Mouse (Mus musculus) kidney, postnatal 0 days (tissue): Measurements from ENCODE around the gene Baz1b. TPM values are rescaled to one million over a fixed set of nuclear protein-coding genes. Genes with fewer than 3 reads are reported as not detected.

ENCODE experiments used
- ATAC-seq: fragments of 200-750 bp; cut with Nextera tagmentation; replicated peaks from 2 replicates; pipeline ENCODE4 v1.8.0; 2017; ENCODE audit warnings: low read depth, moderate number of reproducible peaks, moderate TSS enrichment, moderate library complexity; ENCODE audit not compliant: low FRiP score
- DNase-seq: peaks from one replicate; pipeline ENCODE4 v3.0.0-alpha.2; 2016; ENCODE audit warnings: low spot score
- H3K27ac ChIP-seq: fragments of 300-500 bp; sonication (generic); 2 replicates; pipeline ENCODE4 v1.5.1; 2014; ENCODE audit warnings: mild to moderate bottlenecking
- H3K27me3 ChIP-seq: fragments of 300-500 bp; sonication (generic); 2 replicates; pipeline ENCODE4 v1.6.1; 2014; ENCODE audit warnings: low read length, mixed read lengths; ENCODE audit not compliant: insufficient read depth
- H3K36me3 ChIP-seq: fragments of 300-500 bp; sonication (generic); 2 replicates; pipeline ENCODE4 v1.6.1; 2014; ENCODE audit warnings: low read length, mixed read lengths; ENCODE audit not compliant: insufficient read depth
- H3K4me1 ChIP-seq: fragments of 300-500 bp; sonication (generic); replicated peaks from 2 replicates; pipeline ENCODE4 v1.6.1; 2014; ENCODE audit warnings: antibody characterized with exemption, low read length, mixed read lengths; ENCODE audit not compliant: insufficient read depth
- H3K4me2 ChIP-seq: fragments of 300-500 bp; sonication (generic); 2 replicates; pipeline ENCODE4 v1.6.1; 2014; ENCODE audit warnings: mild to moderate bottlenecking, low read length, moderate library complexity, mixed read lengths
- H3K4me3 ChIP-seq: fragments of 300-500 bp; sonication (generic); replicated peaks from 2 replicates; pipeline ENCODE4 v1.5.1; 2014; ENCODE audit warnings: low read depth, low read length
- H3K9ac ChIP-seq: fragments of 300-500 bp; sonication (generic); 2 replicates; pipeline ENCODE4 v1.6.1; 2014; ENCODE audit warnings: low read depth, low read length
- H3K9me3 ChIP-seq: fragments of 300-500 bp; sonication (generic); replicated peaks from 2 replicates; pipeline ENCODE4 v1.6.1; 2016; ENCODE audit warnings: low read length, inconsistent platforms, mixed read lengths
- CTCF ChIP-seq: IDR thresholded peaks from 2 replicates; pipeline ENCODE4 v1.5.1; 2016; ENCODE audit warnings: antibody characterized with exemption, low read depth, mild to moderate bottlenecking, moderate library complexity
- WGBS: fragments of 180-500 bp; shearing (Covaris S2); extraction: QIAGEN DNeasy Blood & Tissue Kit; methylation state at CpG from one replicate; pipeline ENCODE4 v1.1.7; 2014; 5-methylcytosine and 5-hydroxymethylcytosine counted together
- polyA plus RNA-seq: library from polyadenylated mRNA; unstranded; fragments of >200 nt; fragmentation: Nextera tagmentation; extraction: Ambion mirVana; gene quantifications from 2 replicates; pipeline ENCODE4 v1.2.1, GENCODE M21; 2015

Gene Baz1b
- polyA plus RNA-seq, 1 experiment from 2014 or later, result 22.6 TPM

DNA sequence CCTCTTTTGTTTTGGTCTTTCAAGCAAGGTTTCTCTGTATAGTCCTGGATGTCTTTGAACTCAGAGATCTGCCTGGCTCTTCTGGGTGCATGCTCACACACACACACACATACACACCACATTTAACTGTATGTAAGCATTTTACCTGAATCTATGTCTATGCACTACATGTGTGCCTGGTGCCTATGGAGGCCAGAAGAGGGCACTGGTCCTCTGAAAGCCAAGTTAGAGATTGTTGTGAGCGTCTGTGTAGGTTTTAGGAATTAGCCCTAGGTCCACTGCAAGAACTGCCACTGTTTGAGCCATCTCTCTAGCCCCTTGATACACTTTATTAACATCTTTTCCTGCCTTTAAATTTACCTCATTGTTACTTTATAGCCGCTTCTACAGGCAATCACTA, 51.8 kb downstream of the Baz1b start:
- no peak overlapping the region for H3K4me3 ChIP-seq
- WGBS, result 82% methylated on average over 2 of the region's 2 CpGs
- no peak overlapping the region for H3K4me2 ChIP-seq
- peak; percentile 7 for DNase-seq
- no peak for ATAC-seq
- H3K9ac ChIP-seq, result no peak overlapping the region
- no peaks in the 10 kb centered on the region for H3K9me3 ChIP-seq
- H3K27ac ChIP-seq, result no peak overlapping the region
- TF ChIP-seq CTCF, result peak; percentile 53
- peaks cover 83% of the 10 kb centered on the region for H3K36me3 ChIP-seq
- H3K4me1 ChIP-seq, result no peaks in the 10 kb centered on the region
- no peaks in the 10 kb centered on the region for H3K27me3 ChIP-seq

GRCm38 (mm10) chr5:135241474-135241873, 54.4 kb downstream of the Baz1b start:
- no peak for ATAC-seq
- H3K27ac ChIP-seq, result no peak overlapping the region
- no peak for TF ChIP-seq CTCF
- H3K9me3 ChIP-seq, result no peaks in the 10 kb centered on the region
- no peaks in the 10 kb centered on the region for H3K27me3 ChIP-seq
- 70% methylated on average over 1 of the region's 1 CpGs for WGBS
- no peak overlapping the region for H3K9ac ChIP-seq
- no peak overlapping the region for H3K4me3 ChIP-seq
- no peaks in the 10 kb centered on the region for H3K4me1 ChIP-seq
- no peak for DNase-seq
- H3K36me3 ChIP-seq, result peaks cover 91% of the 10 kb centered on the region
- no peak overlapping the region for H3K4me2 ChIP-seq

GRCm38 (mm10) chr5:135242136-135242535, 55.1 kb downstream of the Baz1b start:
- Histone ChIP-seq H3K4me1 (no peaks in the 10 kb centered on the region), H3K4me2 (no peak overlapping the region), H3K27me3 (no peaks in the 10 kb centered on the region), H3K36me3 (peaks cover 85% of the 10 kb centered on the region), H3K9me3 (no peaks in the 10 kb centered on the region), H3K27ac (no peak overlapping the region), H3K9ac (no peak overlapping the region), H3K4me3 (no peak overlapping the region)
- DNase-seq (no peak), ATAC-seq (no peak)
- TF ChIP-seq CTCF, result no peak
- WGBS, result 78% methylated on average over 12 of the region's 12 CpGs

- Histone ChIP-seq H3K27ac (no peak overlapping the region), H3K27me3 (no peaks in the 10 kb centered on the region), H3K4me2 (no peak overlapping the region), H3K9ac (no peak overlapping the region), H3K36me3 (peaks cover 80% of the 10 kb centered on the region), H3K9me3 (no peaks in the 10 kb centered on the region), H3K4me3 (no peak overlapping the region), H3K4me1 (no peaks in the 10 kb centered on the region)
- TF ChIP-seq CTCF, result no peak
- 95% methylated on average over 3 of the region's 3 CpGs for WGBS
- ATAC-seq (no peak), DNase-seq (no peak)
These were observed 55.5 kb downstream of the Baz1b start for GRCm38 (mm10) chr5:135242608-135243007.

GRCm38 (mm10) chr5:135243166-135243565, 56.1 kb downstream of the Baz1b start:
- ATAC-seq (no peak), DNase-seq (no peak)
- Histone ChIP-seq H3K9ac (no peak overlapping the region), H3K4me1 (no peaks in the 10 kb centered on the region), H3K36me3 (peaks cover 75% of the 10 kb centered on the region), H3K4me2 (no peak overlapping the region), H3K4me3 (no peak overlapping the region), H3K9me3 (no peaks in the 10 kb centered on the region), H3K27me3 (no peaks in the 10 kb centered on the region), H3K27ac (no peak overlapping the region)
- no peak for TF ChIP-seq CTCF
- WGBS, result 93% methylated on average over 1 of the region's 1 CpGs

DNA sequence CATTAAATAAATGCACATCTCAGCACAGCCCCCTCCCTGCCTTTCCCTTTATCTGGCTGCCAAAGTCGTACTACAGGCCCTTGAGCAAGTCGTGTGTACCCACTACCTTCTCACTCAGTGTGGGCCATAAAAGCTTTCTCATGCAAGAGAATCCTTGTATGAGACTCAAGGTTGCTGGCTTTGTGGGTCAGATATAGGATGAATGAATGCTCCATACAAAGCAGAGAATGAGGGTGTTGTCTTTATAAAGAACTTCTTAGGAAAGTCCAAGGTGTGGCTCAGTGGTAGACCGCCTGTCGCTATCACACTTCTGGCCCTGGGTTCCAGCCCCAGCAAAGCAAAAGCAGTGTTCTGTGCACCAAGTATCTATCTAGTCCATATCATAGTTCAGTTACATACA, 59.5 kb downstream of the Baz1b start:
- no peak for TF ChIP-seq CTCF

DNA sequence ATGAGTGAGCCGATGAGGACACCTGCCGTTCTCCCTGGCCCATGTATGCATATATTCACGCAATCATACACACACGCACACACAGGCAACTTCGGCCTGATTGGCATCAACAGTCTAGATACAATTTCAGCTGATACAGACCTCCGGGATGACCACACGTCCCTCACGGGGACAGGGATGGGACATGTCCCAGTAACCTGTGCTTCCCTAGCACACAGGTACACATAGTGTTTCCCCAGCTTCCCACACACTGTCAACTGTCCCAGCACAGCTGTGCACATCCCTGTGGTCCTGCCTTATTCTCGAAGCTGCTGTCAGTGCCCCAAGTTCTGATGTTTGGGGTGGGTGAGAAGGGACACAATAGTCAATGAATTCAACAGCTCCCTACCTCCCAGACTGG, 60.3 kb downstream of the Baz1b start:
- Histone ChIP-seq H3K9me3 (no peaks in the 10 kb centered on the region), H3K36me3 (peaks cover 40% of the 10 kb centered on the region), H3K27me3 (0 out of 2 replicates have a peak, but pooled peaks cover 8% of the 10 kb centered on the region), H3K4me1 (peaks cover 6% of the 10 kb centered on the region; the same call in 1 of the 2 replicates), H3K9ac (no peak overlapping the region), H3K4me3 (no peak overlapping the region), H3K4me2 (no peak overlapping the region), H3K27ac (no peak overlapping the region)
- ATAC-seq (no peak), DNase-seq (no peak)
- no peak for TF ChIP-seq CTCF
- 72% methylated on average over 9 of the region's 9 CpGs for WGBS

More for the DNA sequence above, 59.5 kb downstream of the Baz1b start:
- no peak overlapping the region for H3K9ac ChIP-seq
- peaks cover 46% of the 10 kb centered on the region for H3K36me3 ChIP-seq
- H3K4me1 ChIP-seq, result peaks cover 6% of the 10 kb centered on the region; the same call in 1 of the 2 replicates
- H3K4me3 ChIP-seq, result no peak overlapping the region
- DNase-seq (no peak), ATAC-seq (no peak)
- WGBS, result 65% methylated on average over 4 of the region's 4 CpGs
- H3K27ac ChIP-seq, result no peak overlapping the region
- H3K9me3 ChIP-seq, result no peaks in the 10 kb centered on the region
- no peak overlapping the region for H3K4me2 ChIP-seq
- 0 out of 2 replicates have a peak, but pooled peaks cover 8% of the 10 kb centered on the region for H3K27me3 ChIP-seq
